Mouse (Mus musculus): ENCODE results near the gene Gm3448.
"Not testable (repeated sequence)": the region's sequence is repeated elsewhere in the genome, so short reads cannot be mapped to it uniquely, and the experiment has no call there.

The Gm3448 gene

GRCm38 (mm10) chr17:15031414-15031813 lies 9.9 kb downstream of the Gm3448 start:
- not testable (repeated sequence) for DNase-seq (ENCODE audit: low spot score)

- DNase-seq (ENCODE audit: low spot score): not testable (repeated sequence)
Observed at GRCm38 (mm10) chr17:15025513-15025912, 15.8 kb downstream of the Gm3448 start.

- not testable (repeated sequence) for DNase-seq (ENCODE audit: low spot score)
Observed at GRCm38 (mm10) chr17:15024502-15025193, 16.7 kb downstream of the Gm3448 start.

- not testable (repeated sequence) for DNase-seq (ENCODE audit: low spot score)
Observed at GRCm38 (mm10) chr17:15023878-15024492, 17.4 kb downstream of the Gm3448 start.

GRCm38 (mm10) chr17:15021503-15022220 lies 19.7 kb downstream of the Gm3448 start:
- DNase-seq (ENCODE audit: low spot score): not testable (repeated sequence)

- DNase-seq (ENCODE audit: low spot score): not testable (repeated sequence)
Observed at GRCm38 (mm10) chr17:15009706-15010413, 31.5 kb downstream of the Gm3448 start, which contains the start of gene Gm3435. Gm3435 (plus strand) TSS chr17:15010176.

GRCm38 (mm10) chr17:15009088-15009487 lies 32.2 kb downstream of the Gm3448 start:
- not testable (repeated sequence) for DNase-seq (ENCODE audit: low spot score)

GRCm38 (mm10) chr17:15000047-15000446 lies 41.3 kb downstream of the Gm3448 start:
- not testable (repeated sequence) for DNase-seq (ENCODE audit: low spot score)

- not testable (repeated sequence) for DNase-seq (ENCODE audit: low spot score)
Observed at GRCm38 (mm10) chr17:14994140-14994539, 47.2 kb downstream of the Gm3448 start.

GRCm38 (mm10) chr17:14993139-14993832 lies 48.1 kb downstream of the Gm3448 start:
- DNase-seq (ENCODE audit: low spot score): not testable (repeated sequence)

GRCm38 (mm10) chr17:14992522-14993138 lies 48.7 kb downstream of the Gm3448 start:
- not testable (repeated sequence) for DNase-seq (ENCODE audit: low spot score)

- DNase-seq (ENCODE audit: low spot score): not testable (repeated sequence)
Observed at GRCm38 (mm10) chr17:14990116-14990702, 51.1 kb downstream of the Gm3448 start.

- not testable (repeated sequence) for DNase-seq (ENCODE audit: low spot score)
Observed at GRCm38 (mm10) chr17:14978362-14979038, 62.8 kb downstream of the Gm3448 start, which contains the start of the genes 9030025P20Rik and Gm3417. 9030025P20Rik (plus strand) TSS chr17:14978468. Gm3417 (minus strand) TSS chr17:14978790.

- not testable (repeated sequence) for DNase-seq (ENCODE audit: low spot score)
Observed at GRCm38 (mm10) chr17:14977718-14978361, 63.5 kb downstream of the Gm3448 start.

- DNase-seq (ENCODE audit: low spot score): not testable (repeated sequence)
Observed at GRCm38 (mm10) chr17:14968373-14968913, 72.9 kb downstream of the Gm3448 start.

- not testable (repeated sequence) for DNase-seq (ENCODE audit: low spot score)
Observed at GRCm38 (mm10) chr17:14961557-14962154, 79.7 kb downstream of the Gm3448 start.

- peak; percentile 16 for DNase-seq (ENCODE audit: low spot score)
Observed at GRCm38 (mm10) chr17:14960951-14961556, 80.3 kb downstream of the Gm3448 start, which contains the start of gene Phf10. Phf10 (minus strand) TSS chr17:14961273.

- DNase-seq (ENCODE audit: low spot score): peak; percentile 14
Observed at GRCm38 (mm10) chr17:14960520-14960919, 80.8 kb downstream of the Gm3448 start.
